Mouse (Mus musculus): ENCODE measurements around the gene Lrig1. TPM values are rescaled to one million over a fixed set of nuclear protein-coding genes. Genes with fewer than 3 reads are reported as not detected.

Gene Lrig1
- polyA plus RNA-seq, 1 experiment, result 3.0 TPM

- no peak for TF ChIP-seq POLR2A (IDR thresholded peaks at IDR 0.05; ENCODE audit: borderline replicate concordance, control insufficient read depth, low read depth, low read length)
- no peak for TF ChIP-seq CTCF (IDR thresholded peaks at IDR 0.05; ENCODE audit: control insufficient read depth, insufficient read depth, low read length)
- WGBS, result 68% methylated on average over 3 of the region's 3 CpGs
- H3K4me1 ChIP-seq (ENCODE audit: control insufficient read depth, insufficient read depth, low read length), result no peaks in the 10 kb centered on the region
- H3K27ac ChIP-seq (ENCODE audit: control insufficient read depth, insufficient read depth, low read depth, low read length, poor library complexity), result no peak overlapping the region
- H3K4me3 ChIP-seq (replicated peaks; ENCODE audit: control insufficient read depth, low read depth, low read length), result no peak overlapping the region
Observed at GRCm38 (mm10) chr6:94677448-94677847, 22.5 kb downstream of the Lrig1 start.

GRCm38 (mm10) chr6:94676840-94677239, 23.1 kb downstream of the Lrig1 start:
- TF ChIP-seq CTCF (IDR thresholded peaks at IDR 0.05; ENCODE audit: control insufficient read depth, insufficient read depth, low read length) (no peak), POLR2A (IDR thresholded peaks at IDR 0.05; ENCODE audit: borderline replicate concordance, control insufficient read depth, low read depth, low read length) (no peak)
- no peak overlapping the region for H3K4me3 ChIP-seq (replicated peaks; ENCODE audit: control insufficient read depth, low read depth, low read length)
- H3K27ac ChIP-seq (ENCODE audit: control insufficient read depth, insufficient read depth, low read depth, low read length, poor library complexity), result no peak overlapping the region
- no peaks in the 10 kb centered on the region for H3K4me1 ChIP-seq (ENCODE audit: control insufficient read depth, insufficient read depth, low read length)
- WGBS, result 74% methylated on average over 3 of the region's 3 CpGs

DNA sequence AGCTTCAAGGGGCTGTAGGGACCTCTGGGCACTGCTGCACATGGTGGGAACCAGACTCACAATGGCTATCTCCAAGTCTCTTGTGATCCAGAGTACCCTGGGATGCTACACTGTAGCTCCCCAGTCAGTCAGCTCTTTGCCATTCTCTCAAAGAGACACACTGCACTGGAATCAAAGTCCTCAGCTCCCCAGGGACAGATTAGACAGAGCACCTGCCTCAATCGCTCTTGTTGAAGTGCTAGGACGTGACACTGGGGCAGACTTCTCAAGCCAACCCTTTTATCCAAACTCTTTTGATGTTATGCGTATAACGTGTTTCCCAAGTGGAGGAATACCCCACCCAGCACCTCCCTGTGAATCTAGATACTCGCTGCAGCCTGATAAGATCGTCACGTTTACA, 23.7 kb downstream of the Lrig1 start:
- Histone ChIP-seq H3K4me3 (replicated peaks; ENCODE audit: control insufficient read depth, low read depth, low read length) (no peak overlapping the region), H3K4me1 (ENCODE audit: control insufficient read depth, insufficient read depth, low read length) (no peaks in the 10 kb centered on the region), H3K27ac (ENCODE audit: control insufficient read depth, insufficient read depth, low read depth, low read length, poor library complexity) (no peak overlapping the region)
- 85% methylated on average over 7 of the region's 7 CpGs for WGBS
- TF ChIP-seq POLR2A (IDR thresholded peaks at IDR 0.05; ENCODE audit: borderline replicate concordance, control insufficient read depth, low read depth, low read length) (no peak), CTCF (IDR thresholded peaks at IDR 0.05; ENCODE audit: control insufficient read depth, insufficient read depth, low read length) (no peak)

GRCm38 (mm10) chr6:94672426-94672825, 27.5 kb downstream of the Lrig1 start:
- 38% methylated on average over 2 of the region's 2 CpGs for WGBS
- Histone ChIP-seq H3K4me3 (replicated peaks; ENCODE audit: control insufficient read depth, low read depth, low read length) (no peak overlapping the region), H3K4me1 (ENCODE audit: control insufficient read depth, insufficient read depth, low read length) (no peaks in the 10 kb centered on the region), H3K27ac (ENCODE audit: control insufficient read depth, insufficient read depth, low read depth, low read length, poor library complexity) (no peak overlapping the region)
- TF ChIP-seq CTCF (IDR thresholded peaks at IDR 0.05; ENCODE audit: control insufficient read depth, insufficient read depth, low read length) (no peak), POLR2A (IDR thresholded peaks at IDR 0.05; ENCODE audit: borderline replicate concordance, control insufficient read depth, low read depth, low read length) (no peak)

GRCm38 (mm10) chr6:94669370-94669769, 30.6 kb downstream of the Lrig1 start:
- WGBS, result 87% methylated on average over 6 of the region's 6 CpGs
- Histone ChIP-seq H3K4me1 (ENCODE audit: control insufficient read depth, insufficient read depth, low read length) (no peaks in the 10 kb centered on the region), H3K27ac (ENCODE audit: control insufficient read depth, insufficient read depth, low read depth, low read length, poor library complexity) (no peak overlapping the region), H3K4me3 (replicated peaks; ENCODE audit: control insufficient read depth, low read depth, low read length) (no peak overlapping the region)
- no peak for TF ChIP-seq POLR2A (IDR thresholded peaks at IDR 0.05; ENCODE audit: borderline replicate concordance, control insufficient read depth, low read depth, low read length)
- TF ChIP-seq CTCF (IDR thresholded peaks at IDR 0.05; ENCODE audit: control insufficient read depth, insufficient read depth, low read length), result no peak

- Histone ChIP-seq H3K4me1 (ENCODE audit: control insufficient read depth, insufficient read depth, low read length) (no peaks in the 10 kb centered on the region), H3K27ac (ENCODE audit: control insufficient read depth, insufficient read depth, low read depth, low read length, poor library complexity) (no peak overlapping the region), H3K4me3 (replicated peaks; ENCODE audit: control insufficient read depth, low read depth, low read length) (no peak overlapping the region)
- 83% methylated on average over 13 of the region's 13 CpGs for WGBS
- TF ChIP-seq POLR2A (IDR thresholded peaks at IDR 0.05; ENCODE audit: borderline replicate concordance, control insufficient read depth, low read depth, low read length) (no peak), CTCF (IDR thresholded peaks at IDR 0.05; ENCODE audit: control insufficient read depth, insufficient read depth, low read length) (no peak)
Observed at GRCm38 (mm10) chr6:94668204-94668863, 31.6 kb downstream of the Lrig1 start.

GRCm38 (mm10) chr6:94667131-94667530, 32.8 kb downstream of the Lrig1 start:
- 88% methylated on average over 4 of the region's 4 CpGs for WGBS
- TF ChIP-seq POLR2A (IDR thresholded peaks at IDR 0.05; ENCODE audit: borderline replicate concordance, control insufficient read depth, low read depth, low read length) (no peak), CTCF (IDR thresholded peaks at IDR 0.05; ENCODE audit: control insufficient read depth, insufficient read depth, low read length) (no peak)
- H3K4me1 ChIP-seq (ENCODE audit: control insufficient read depth, insufficient read depth, low read length), result no peaks in the 10 kb centered on the region
- H3K4me3 ChIP-seq (replicated peaks; ENCODE audit: control insufficient read depth, low read depth, low read length), result no peak overlapping the region
- no peak overlapping the region for H3K27ac ChIP-seq (ENCODE audit: control insufficient read depth, insufficient read depth, low read depth, low read length, poor library complexity)

DNA sequence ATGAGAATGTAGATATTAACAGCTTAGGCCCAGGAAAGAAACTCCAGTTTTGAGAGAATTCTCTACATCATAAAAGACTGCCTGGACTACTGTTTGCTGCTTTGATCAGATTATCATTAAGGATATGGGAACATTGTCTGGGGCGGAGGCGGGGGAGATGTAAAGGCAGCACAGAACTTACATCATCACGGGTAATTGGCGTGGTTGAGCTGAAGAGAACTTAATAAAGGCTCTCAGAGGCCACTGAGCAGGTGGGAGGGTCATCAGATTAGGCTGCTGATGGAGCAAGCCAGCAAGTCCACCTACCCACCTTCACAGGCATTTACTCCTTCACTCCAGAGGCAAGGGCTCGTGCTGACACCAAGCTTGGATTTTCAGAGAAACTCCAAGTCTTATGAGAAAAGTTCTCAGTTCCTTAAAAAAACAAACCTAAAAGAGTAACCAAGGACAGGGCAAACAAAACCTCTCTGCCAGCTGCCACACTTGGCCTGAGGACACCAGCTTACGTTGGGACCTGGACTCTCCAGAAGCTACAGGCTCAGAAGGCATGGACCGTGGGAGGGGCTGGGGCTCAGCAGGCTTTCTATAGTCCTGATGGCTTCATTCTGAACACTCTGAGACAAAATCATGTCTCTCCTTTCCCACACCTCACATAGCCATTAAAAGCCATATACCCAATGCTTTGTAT, 33.4 kb downstream of the Lrig1 start:
- no peak overlapping the region for H3K27ac ChIP-seq (ENCODE audit: control insufficient read depth, insufficient read depth, low read depth, low read length, poor library complexity)
- TF ChIP-seq POLR2A (IDR thresholded peaks at IDR 0.05; ENCODE audit: borderline replicate concordance, control insufficient read depth, low read depth, low read length) (no peak), CTCF (IDR thresholded peaks at IDR 0.05; ENCODE audit: control insufficient read depth, insufficient read depth, low read length) (no peak)
- H3K4me3 ChIP-seq (replicated peaks; ENCODE audit: control insufficient read depth, low read depth, low read length), result no peak overlapping the region
- H3K4me1 ChIP-seq (ENCODE audit: control insufficient read depth, insufficient read depth, low read length), result no peaks in the 10 kb centered on the region
- WGBS, result 80% methylated on average over 7 of the region's 7 CpGs

Data from bone marrow, adult 2 months (tissue).